ENCODE assay signal across 8 mouse cellular contexts in the genomic region with DNA sequence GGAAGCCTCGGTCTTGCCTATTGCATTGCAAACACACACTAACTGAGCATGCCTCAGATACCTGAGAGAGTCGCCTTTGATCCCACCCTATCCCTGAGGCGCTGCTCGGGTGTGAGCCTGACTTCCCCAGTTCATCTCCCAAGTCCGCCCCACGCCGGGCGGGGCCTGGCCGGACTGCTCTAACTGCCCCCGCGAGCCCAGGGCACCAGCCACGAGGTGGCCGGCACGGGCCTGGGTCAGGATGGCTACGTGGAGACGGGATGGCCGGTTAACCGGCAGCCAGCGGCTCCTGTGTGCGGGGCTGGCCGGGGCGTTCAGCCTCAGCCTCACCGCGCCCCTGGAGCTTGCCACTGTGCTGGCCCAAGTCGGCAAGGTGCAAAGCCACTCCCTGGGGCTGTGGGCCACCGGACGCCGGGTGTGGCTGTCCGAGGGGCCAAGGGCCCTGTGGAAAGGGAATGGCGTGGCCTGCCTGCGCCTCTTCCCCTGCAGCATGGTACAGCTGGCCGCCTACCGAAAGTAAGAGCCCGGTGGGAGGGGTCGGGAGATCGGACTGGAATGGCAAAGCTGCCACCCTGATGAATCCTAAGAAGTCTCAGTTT. TPM values are rescaled to one million over a fixed set of nuclear protein-coding genes. Genes with fewer than 3 reads are reported as not detected.
DNase-seq lines count a peak whose midpoint lies in the region; ATAC-seq and TF ChIP-seq lines count a peak whose summit lies in the region.

TSS of gene Slc25a43 (plus strand) at position 157 of the 599 bp plus-strand sequence.

- intact Hi-C loops in heart, postnatal 14 days (cut with DNase I), result no loop called here
- intact Hi-C loops in left cerebral cortex, postnatal 25 days (cut with DNase I), result loop anchor here (2.0 kb wide), 1 partner anchor 99 kb away; the partner anchor contains the start of gene Akap17b

- H3K9ac ChIP-seq in embryonic facial prominence, embryonic 11.5 days (replicated peaks; ENCODE audit: low read length), result peak within 1 kb of the TSS; percentile 62

- peak within 1 kb of the TSS; percentile 59 for H3K4me2 ChIP-seq in embryonic facial prominence, embryonic 11.5 days (ENCODE audit: low read depth, low read length)

- H3K4me3 ChIP-seq in spleen, adult 2 months (ENCODE audit: extremely low read depth, insufficient read depth, insufficient read length), result peak within 1 kb of the TSS; percentile 56; the same call in 1 of the 2 replicates
- H3K4me3 ChIP-seq in embryonic facial prominence, embryonic 11.5 days (ENCODE audit: low read depth, low read length), result peak within 1 kb of the TSS; percentile 33
- H3K4me3 ChIP-seq in limb, embryonic 10.5 days, result peak within 1 kb of the TSS; percentile 54
- peak within 1 kb of the TSS; percentile 55 for H3K4me3 ChIP-seq in midbrain, embryonic 10.5 days

- H3K9me3 ChIP-seq in embryonic facial prominence, embryonic 11.5 days (replicated peaks; ENCODE audit: control insufficient read depth, low read length), result no peaks in the 10 kb centered on the region
- no peaks in the 10 kb centered on the region for H3K9me3 ChIP-seq in limb, embryonic 10.5 days (replicated peaks)
- H3K9me3 ChIP-seq in midbrain, embryonic 10.5 days (replicated peaks), result peaks cover 6% of the 10 kb centered on the region

- 37% methylated on average over 36 of the region's 36 CpGs for WGBS in spleen, adult 2 months
- 22% methylated on average over 36 of the region's 36 CpGs for WGBS in embryonic facial prominence, embryonic 11.5 days
- 6% methylated on average over 36 of the region's 36 CpGs for WGBS in limb, embryonic 10.5 days
- WGBS in midbrain, embryonic 10.5 days, result 20% methylated on average over 36 of the region's 36 CpGs

- DNase-seq in spleen, adult 2 months (ENCODE audit: low read depth in 1 of 2, low spot score in 2 of 2), result peak in 1 of 2 experiments; percentile 4
- no peak for DNase-seq in spleen, postnatal 36 days (ENCODE audit: low spot score in 2 of 2)
- peak; percentile 22 for DNase-seq in embryonic facial prominence, embryonic 11.5 days (ENCODE audit: low spot score)
- DNase-seq in heart, postnatal 14 days, result peak; percentile 22 to 24
- DNase-seq in limb, embryonic 10.5 days (ENCODE audit: low spot score), result peak; percentile 50
- peak; percentile 38 for DNase-seq in midbrain, embryonic 10.5 days (ENCODE audit: low spot score)
- peak; percentile 8 for DNase-seq in testis, postnatal 14 days (ENCODE audit: low spot score)
- DNase-seq in left cerebral cortex, postnatal 25 days (ENCODE audit: low spot score in 2 of 2), result no peak

- peak within 1 kb of the TSS; percentile 73 for H3K27ac ChIP-seq in spleen, adult 2 months (ENCODE audit: insufficient read depth, low read length)
- H3K27ac ChIP-seq in embryonic facial prominence, embryonic 11.5 days (replicated peaks; ENCODE audit: low read depth, low read length), result no peak within 1 kb of the TSS
- peak within 1 kb of the TSS; percentile 81 for H3K27ac ChIP-seq in limb, embryonic 10.5 days
- H3K27ac ChIP-seq in midbrain, embryonic 10.5 days (replicated peaks), result peak within 1 kb of the TSS; percentile 83

- H3K36me3 ChIP-seq in spleen, adult 2 months (ENCODE audit: control insufficient read depth, insufficient read depth, low read length), result no peaks in the 10 kb centered on the region
- H3K36me3 ChIP-seq in embryonic facial prominence, embryonic 11.5 days (replicated peaks; ENCODE audit: control insufficient read depth, insufficient read depth, low read depth, low read length), result no peaks in the 10 kb centered on the region
- no peaks in the 10 kb centered on the region for H3K36me3 ChIP-seq in limb, embryonic 10.5 days
- H3K36me3 ChIP-seq in midbrain, embryonic 10.5 days, result no peaks in the 10 kb centered on the region

- peaks cover 2% of the 10 kb centered on the region; the same call in 1 of the 2 replicates for H3K4me1 ChIP-seq in spleen, adult 2 months (ENCODE audit: control insufficient read depth, insufficient read depth, insufficient read length)
- H3K4me1 ChIP-seq in embryonic facial prominence, embryonic 11.5 days (ENCODE audit: control insufficient read depth, insufficient read depth, low read length), result no peaks in the 10 kb centered on the region
- no peaks in the 10 kb centered on the region for H3K4me1 ChIP-seq in limb, embryonic 10.5 days
- H3K4me1 ChIP-seq in midbrain, embryonic 10.5 days, result peaks cover 13% of the 10 kb centered on the region

- ATAC-seq in embryonic facial prominence, embryonic 11.5 days (replicated peaks; ENCODE audit: insufficient number of reproducible peaks, low FRiP score, low TSS enrichment, low read depth), result 0 out of 2 replicates have a peak, but pooled peaks have one; percentile 18

- TF ChIP-seq CTCF in spleen, adult 2 months (IDR thresholded peaks at IDR 0.05; ENCODE audit: extremely low read depth, insufficient read depth, insufficient read length, insufficient replicate concordance), result no peak

- no peaks in the 10 kb centered on the region for H3K27me3 ChIP-seq in spleen, adult 2 months (ENCODE audit: control insufficient read depth, insufficient read depth, low read length)
- H3K27me3 ChIP-seq in embryonic facial prominence, embryonic 11.5 days (ENCODE audit: control insufficient read depth, insufficient read depth, low read length), result no peaks in the 10 kb centered on the region
- H3K27me3 ChIP-seq in limb, embryonic 10.5 days (ENCODE audit: low read depth, poor library complexity, severe bottlenecking), result no peaks in the 10 kb centered on the region
- H3K27me3 ChIP-seq in midbrain, embryonic 10.5 days (ENCODE audit: low read depth, poor library complexity, severe bottlenecking), result no peaks in the 10 kb centered on the region

- no peak for TF ChIP-seq POLR2A in spleen, adult 2 months (IDR thresholded peaks at IDR 0.05; ENCODE audit: low read depth, low read length)

RNA-seq across cellular contexts. Expression of gene Slc25a43, which starts in this region (rescaled TPM):
- 1.2 and 1.5 TPM in 2 replicates for polyA plus RNA-seq in spleen, adult 2 months (2012; rRNA removed)
- 0.89 and 1.00 TPM in 2 replicates for polyA plus RNA-seq in embryonic facial prominence, embryonic 11.5 days (2014; fragmentation: Nextera tagmentation; extraction: Ambion mirVana)
- total RNA-seq in heart, postnatal 14 days (2021), result under 1 TPM; 0.32 to 0.38 TPM
- 1.6 and 2.3 TPM in 2 replicates for polyA plus RNA-seq in limb, embryonic 10.5 days (2016; fragmentation: Nextera tagmentation; extraction: Ambion mirVana)
- 0.99 and 1.6 TPM in 2 replicates for polyA plus RNA-seq in midbrain, embryonic 10.5 days (2016; fragmentation: Nextera tagmentation; extraction: Ambion mirVana)
- under 1 TPM; 0.55 to 0.62 TPM for total RNA-seq in left cerebral cortex, postnatal 25 days (2021)

Comparison
In these comparisons a context has a peak if more than half of its experiments do, and no peak if none do; other contexts are left out.
1. Peak in DNase-seq, ATAC-seq, H3K4me3 ChIP-seq, H3K9ac ChIP-seq and H3K4me2 ChIP-seq in embryonic facial prominence, embryonic 11.5 days; RNA of the gene not detected or under 1 TPM.
2. Peak in DNase-seq in heart, postnatal 14 days; RNA of the gene not detected or under 1 TPM.
3. DNase-seq: peak in limb, embryonic 10.5 days (single experiment), midbrain, embryonic 10.5 days (single experiment) and testis, postnatal 14 days (single experiment); none in spleen, postnatal 36 days (0 of 2) and left cerebral cortex, postnatal 25 days (0 of 2).
4. Peak in every context shown above with its lines, with median percentiles within 50 percentile points of each other: H3K4me3 ChIP-seq.